Mouse (Mus musculus) intestine, postnatal 0 days (tissue): Measurements from ENCODE around the gene Ercc1. TPM values are rescaled to one million over a fixed set of nuclear protein-coding genes. Genes with fewer than 3 reads are reported as not detected.
A peak's percentile ranks its signal among the peaks of the same experiment; 100 is the strongest.

Experiments used
- ATAC-seq: fragments of 200-750 bp; cut with Nextera tagmentation; 2 replicates; pipeline ENCODE4 v1.8.0; 2017; ENCODE audit warnings: mild to moderate bottlenecking, moderate TSS enrichment, moderate library complexity
- H3K27ac ChIP-seq: fragments of 300-500 bp; sonication (generic); 2 replicates; pipeline ENCODE4 v1.5.1; 2014; ENCODE audit warnings: mild to moderate bottlenecking, low read depth, low read length, moderate library complexity
- H3K27me3 ChIP-seq: fragments of 300-500 bp; sonication (generic); replicated peaks from 2 replicates; pipeline ENCODE4 v1.6.1; 2014; ENCODE audit warnings: low read length, mixed read lengths; ENCODE audit not compliant: control insufficient read depth, insufficient read depth
- H3K36me3 ChIP-seq: fragments of 300-500 bp; sonication (generic); 2 replicates; pipeline ENCODE4 v1.6.1; 2014; ENCODE audit warnings: mild to moderate bottlenecking, moderate library complexity; ENCODE audit not compliant: control insufficient read depth, insufficient read depth
- H3K4me1 ChIP-seq: fragments of 300-500 bp; sonication (generic); replicated peaks from 2 replicates; pipeline ENCODE4 v1.6.1; 2014; ENCODE audit warnings: antibody characterized with exemption, low read length, mixed read lengths; ENCODE audit not compliant: control insufficient read depth, insufficient read depth
- H3K4me2 ChIP-seq: fragments of 300-500 bp; sonication (generic); replicated peaks from 2 replicates; pipeline ENCODE4 v1.6.1; 2014; ENCODE audit warnings: low read depth, mild to moderate bottlenecking, moderate library complexity
- H3K4me3 ChIP-seq: fragments of 300-500 bp; sonication (generic); 2 replicates; pipeline ENCODE4 v1.5.1; 2014; ENCODE audit warnings: low read depth, low read length
- H3K9ac ChIP-seq: fragments of 300-500 bp; sonication (generic); 2 replicates; pipeline ENCODE4 v1.6.1; 2014; ENCODE audit warnings: mild to moderate bottlenecking, low read depth, low read length
- H3K9me3 ChIP-seq: fragments of 300-500 bp; sonication (generic); 2 replicates; pipeline ENCODE4 v1.6.1; 2016; ENCODE audit warnings: mixed run types; ENCODE audit not compliant: control insufficient read depth
- CTCF ChIP-seq: sonication (generic); IDR thresholded peaks from 2 replicates; pipeline ENCODE4 v1.5.1; 2016; ENCODE audit warnings: low read depth, mild to moderate bottlenecking, control low read depth, antibody characterized with exemption, moderate library complexity
- WGBS: fragments of 180-500 bp; shearing (Covaris S2); extraction: QIAGEN DNeasy Blood & Tissue Kit; methylation state at CpG from one replicate; pipeline ENCODE4 v1.1.7; 2014; 5-methylcytosine and 5-hydroxymethylcytosine counted together
- polyA plus RNA-seq: library from polyadenylated mRNA; unstranded; fragments of >200 nt; fragmentation: Nextera tagmentation; extraction: Ambion mirVana; gene quantifications from 2 replicates; pipeline ENCODE4 v1.2.1, GENCODE M21; 2015

The Ercc1 gene
- polyA plus RNA-seq, 1 experiment from 2014 or later = 22.1 TPM

- no peaks in the 10 kb centered on the region for H3K36me3 ChIP-seq
- peak overlapping the region; percentile 18; the same call in 1 of the 2 replicates for H3K9ac ChIP-seq
- peak; percentile 98 for TF ChIP-seq CTCF
- peaks cover 4% of the 10 kb centered on the region for H3K4me1 ChIP-seq
- peak overlapping the region; percentile 58 for H3K4me2 ChIP-seq
- H3K9me3 ChIP-seq = no peaks in the 10 kb centered on the region
- no peak overlapping the region for H3K27ac ChIP-seq
- WGBS = under 1% methylated on average over 29 of the region's 29 CpGs
- H3K27me3 ChIP-seq = peaks cover 44% of the 10 kb centered on the region
- peak overlapping the region; percentile 43 for H3K4me3 ChIP-seq
- peak; percentile 65 for ATAC-seq
Observed at GRCm38 (mm10) chr7:19300501-19301421, 43.8 kb upstream of the Ercc1 start.

DNA sequence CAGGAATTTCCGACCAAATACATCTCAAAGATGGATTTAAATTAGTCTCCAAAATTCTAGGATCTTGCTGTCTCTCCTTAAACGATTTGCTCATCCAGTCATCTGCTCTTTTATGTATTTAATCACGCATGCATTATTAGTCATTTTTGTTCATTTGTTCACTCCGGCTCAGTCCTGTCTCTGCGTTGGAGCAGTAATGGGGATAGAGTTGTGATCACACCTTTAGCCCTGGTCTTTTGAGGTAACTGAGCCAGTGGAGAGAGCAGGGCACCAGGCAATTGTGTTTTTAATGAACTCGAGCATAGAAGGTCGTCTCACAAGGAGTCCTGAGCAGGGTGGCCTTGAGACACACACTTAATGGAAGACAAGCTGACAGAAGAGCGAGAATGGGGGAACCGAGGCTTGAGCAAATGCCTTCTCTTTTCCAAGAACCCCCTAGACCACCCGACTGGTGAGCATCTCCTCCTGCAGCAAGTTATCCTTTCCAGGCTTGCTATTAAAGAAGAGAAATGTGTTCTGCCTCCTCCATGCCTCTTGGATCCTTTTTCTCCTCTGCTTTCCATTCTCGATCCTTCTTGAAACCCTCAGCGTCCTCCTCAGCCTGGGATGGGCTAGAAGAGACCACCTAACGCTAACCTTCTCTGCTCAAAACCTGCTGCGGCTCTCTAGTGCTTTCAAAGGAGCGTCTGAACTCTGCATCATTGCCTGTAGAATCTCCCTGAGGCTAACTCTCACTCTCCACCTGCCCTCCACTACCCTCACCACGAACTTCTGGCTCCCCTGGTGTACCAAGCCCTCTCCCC is 42.9 kb upstream of the Ercc1 start:
- H3K4me1 ChIP-seq = peaks cover 4% of the 10 kb centered on the region
- peaks cover 53% of the 10 kb centered on the region for H3K27me3 ChIP-seq
- no peak for ATAC-seq
- no peak for TF ChIP-seq CTCF
- peak overlapping the region; percentile 58 for H3K4me2 ChIP-seq
- H3K27ac ChIP-seq = no peak overlapping the region
- H3K9me3 ChIP-seq = no peaks in the 10 kb centered on the region
- no peaks in the 10 kb centered on the region for H3K36me3 ChIP-seq
- WGBS = 12% methylated on average over 16 of the region's 16 CpGs
- H3K4me3 ChIP-seq = peak overlapping the region; percentile 43
- 0 out of 2 replicates have a peak overlapping the region, but pooled peaks have one; percentile 18 for H3K9ac ChIP-seq

DNA sequence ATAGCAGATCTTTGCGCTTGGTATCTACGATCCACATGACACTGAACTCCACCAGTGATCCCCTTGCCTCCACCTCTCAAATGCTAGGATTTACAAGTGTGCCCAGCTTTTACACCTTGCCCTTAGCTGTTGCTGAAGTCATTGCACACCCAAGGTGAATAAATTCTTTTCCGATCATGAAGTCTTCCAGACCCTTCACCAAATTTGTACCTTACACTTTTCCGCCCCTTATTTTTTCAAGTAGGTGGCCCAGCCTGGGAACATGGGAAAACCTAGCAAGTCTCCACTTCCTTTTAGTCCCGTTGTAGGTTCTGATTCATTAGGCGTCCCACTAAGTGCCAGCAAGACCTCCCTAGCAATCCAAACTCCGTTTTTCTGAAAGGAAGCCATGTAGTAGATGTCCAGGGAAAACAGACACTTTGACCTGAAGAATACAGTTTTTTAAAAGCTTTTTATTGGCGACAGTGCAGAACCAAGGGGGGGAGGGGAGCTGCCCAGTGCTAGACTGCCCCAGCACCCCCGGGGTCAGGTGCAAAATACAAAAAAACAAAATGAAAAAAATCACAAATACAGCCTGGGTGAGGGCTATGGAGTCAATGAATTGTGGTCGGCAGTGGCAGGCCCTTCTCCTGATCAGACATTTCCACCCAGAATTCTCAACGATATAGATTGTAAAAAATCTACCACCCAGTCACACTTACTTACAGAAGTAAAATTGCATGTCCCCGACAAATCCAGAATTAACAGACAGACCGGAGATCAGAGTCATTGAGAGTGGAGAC is 42.1 kb upstream of the Ercc1 start:
- TF ChIP-seq CTCF = no peak
- no peak overlapping the region for H3K4me2 ChIP-seq
- ATAC-seq = no peak
- H3K9me3 ChIP-seq = no peaks in the 10 kb centered on the region
- 0 out of 2 replicates have a peak overlapping the region, but pooled peaks have one; percentile 43 for H3K4me3 ChIP-seq
- H3K9ac ChIP-seq = no peak overlapping the region
- 57% methylated on average over 13 of the region's 13 CpGs for WGBS
- no peaks in the 10 kb centered on the region for H3K36me3 ChIP-seq
- peaks cover 4% of the 10 kb centered on the region for H3K4me1 ChIP-seq
- no peak overlapping the region for H3K27ac ChIP-seq
- peaks cover 60% of the 10 kb centered on the region for H3K27me3 ChIP-seq

GRCm38 (mm10) chr7:19303046-19303305 is 41.6 kb upstream of the Ercc1 start:
- Histone ChIP-seq H3K27me3 (peaks cover 60% of the 10 kb centered on the region), H3K4me2 (no peak overlapping the region), H3K27ac (no peak overlapping the region), H3K4me3 (no peak overlapping the region), H3K36me3 (no peaks in the 10 kb centered on the region), H3K4me1 (peaks cover 4% of the 10 kb centered on the region), H3K9me3 (no peaks in the 10 kb centered on the region), H3K9ac (no peak overlapping the region)
- TF ChIP-seq CTCF = no peak
- 84% methylated on average over 12 of the region's 12 CpGs for WGBS
- ATAC-seq = no peak

- Histone ChIP-seq H3K4me1 (peaks cover 4% of the 10 kb centered on the region), H3K4me3 (peak overlapping the region; percentile 39), H3K27me3 (peaks cover 60% of the 10 kb centered on the region), H3K27ac (no peak overlapping the region), H3K9me3 (no peaks in the 10 kb centered on the region), H3K36me3 (no peaks in the 10 kb centered on the region), H3K4me2 (peak overlapping the region; percentile 57), H3K9ac (no peak overlapping the region)
- 3% methylated on average over 16 of the region's 16 CpGs for WGBS
- TF ChIP-seq CTCF = peak; percentile 89
- no peak for ATAC-seq
Observed at GRCm38 (mm10) chr7:19303770-19304169, 40.8 kb upstream of the Ercc1 start.
